Mouse (Mus musculus): ENCODE results near the gene Cacnb4.

The Cacnb4 gene

DNA sequence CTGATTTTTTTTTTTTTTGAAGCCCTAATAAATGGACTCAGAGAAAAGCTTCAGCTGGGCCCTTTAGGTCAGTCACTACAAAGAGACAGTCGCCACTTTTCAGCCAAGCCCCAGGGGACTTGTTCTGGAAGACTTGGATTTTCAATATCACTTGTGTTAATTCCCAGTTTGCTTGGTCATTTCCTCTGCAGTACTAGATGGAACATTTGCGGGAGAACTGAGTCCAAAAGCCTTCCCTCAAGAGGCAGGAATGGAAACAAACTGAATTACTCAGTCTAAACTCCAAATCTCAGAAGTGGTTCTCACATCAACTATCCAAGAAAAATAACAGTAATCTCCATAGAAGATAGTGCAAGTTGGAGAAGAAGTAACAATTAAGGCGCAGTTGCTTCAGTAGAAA, 109.2 kb downstream of the Cacnb4 start:
- no peak for DNase-seq

DNA sequence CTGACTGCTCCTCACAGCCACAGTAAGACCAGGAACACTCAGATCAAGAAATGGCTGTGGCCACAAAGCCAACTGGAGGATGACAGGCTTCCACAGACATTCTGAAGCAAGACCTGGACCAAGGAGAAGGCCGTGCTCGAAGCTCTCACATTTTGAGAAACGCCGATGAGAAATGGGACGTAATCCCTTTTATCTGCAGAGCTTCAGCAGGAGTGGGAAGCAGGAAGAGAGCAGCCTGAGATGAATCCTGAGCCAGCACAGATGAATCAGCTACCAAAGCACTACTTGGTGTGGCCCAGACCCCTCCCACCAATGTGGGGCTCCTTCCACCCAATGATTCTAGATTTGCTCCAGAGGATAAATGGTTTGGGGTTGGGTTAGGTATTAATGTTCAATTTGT, 113.4 kb downstream of the Cacnb4 start:
- no peak for DNase-seq

DNA sequence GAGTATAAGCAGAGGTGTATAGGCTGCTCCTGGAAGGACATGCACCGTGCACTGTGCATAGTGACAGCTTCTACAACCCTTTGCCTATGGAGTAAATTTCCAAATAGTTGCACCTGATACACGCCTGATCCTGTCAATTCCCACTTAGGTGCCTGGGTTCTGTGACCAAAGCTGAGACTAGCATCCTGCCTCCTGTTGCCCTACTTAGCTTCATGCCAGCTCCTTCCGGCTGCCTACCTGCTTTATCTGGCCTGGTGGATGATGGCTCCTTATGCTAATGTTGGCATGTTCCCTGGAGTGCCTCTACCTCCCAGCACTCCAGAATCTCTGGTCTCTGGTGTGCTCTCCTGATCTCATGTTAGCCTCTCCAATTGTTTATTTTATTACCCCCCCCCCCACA, 114.3 kb downstream of the Cacnb4 start:
- DNase-seq = no peak

DNA sequence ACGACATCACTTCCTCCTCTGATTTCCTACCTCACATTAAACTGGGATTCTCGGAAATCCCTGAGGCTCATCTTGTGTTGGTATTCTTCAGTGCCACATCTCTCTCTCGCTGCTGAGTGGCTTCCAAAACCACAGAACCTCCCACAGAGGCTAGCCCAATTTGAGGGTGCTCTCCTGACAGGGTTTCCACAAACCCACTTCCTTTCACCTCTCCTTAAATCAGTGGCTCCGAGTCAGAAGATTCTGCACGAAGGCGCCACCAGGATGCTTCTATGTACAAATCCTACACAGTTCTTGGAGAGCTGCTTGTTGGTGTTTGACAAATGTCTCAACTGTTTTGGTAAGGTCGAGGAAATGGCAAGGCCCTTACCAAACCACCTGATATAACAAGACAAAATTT, 115.5 kb downstream of the Cacnb4 start:
- DNase-seq = no peak

DNA sequence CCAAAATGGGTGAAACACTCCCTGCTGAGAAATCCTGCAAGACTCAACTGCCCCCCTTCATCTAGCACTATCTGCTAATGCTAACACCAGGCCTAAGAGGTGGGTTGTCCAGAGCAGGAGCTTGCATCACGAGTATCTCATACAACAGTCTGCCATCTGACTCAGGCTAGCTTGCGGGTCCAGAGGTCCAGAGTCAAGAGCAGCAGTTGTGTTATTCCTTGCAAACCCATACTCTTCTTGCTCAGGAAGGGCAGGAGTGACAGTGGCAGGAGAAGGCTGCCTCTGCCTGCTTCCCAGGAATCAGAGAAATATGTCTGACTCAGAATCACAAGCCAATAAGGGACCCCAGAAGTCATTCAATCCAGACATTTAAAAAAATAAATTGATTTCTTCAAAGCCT, 116.4 kb downstream of the Cacnb4 start:
- no peak for DNase-seq

DNA sequence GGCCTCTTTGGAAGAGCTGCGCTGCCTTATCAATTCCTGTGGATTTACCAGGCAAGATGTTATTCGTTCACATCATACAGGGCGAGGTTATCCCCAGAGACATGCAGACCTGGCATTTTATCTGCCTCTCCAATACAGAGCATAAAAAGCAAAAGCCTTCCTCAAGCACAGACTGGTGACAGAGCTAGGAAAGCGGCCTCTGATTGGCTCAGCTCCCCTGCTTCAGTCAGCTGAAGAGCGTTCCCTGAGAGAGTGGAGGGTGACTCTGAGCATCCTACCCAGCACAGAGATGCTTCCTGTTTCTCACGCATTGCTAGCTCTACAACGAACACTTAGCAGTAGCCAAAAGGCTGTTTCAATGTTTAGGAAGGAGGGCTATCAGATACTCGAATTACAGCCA, 118.2 kb downstream of the Cacnb4 start:
- DNase-seq = no peak

DNA sequence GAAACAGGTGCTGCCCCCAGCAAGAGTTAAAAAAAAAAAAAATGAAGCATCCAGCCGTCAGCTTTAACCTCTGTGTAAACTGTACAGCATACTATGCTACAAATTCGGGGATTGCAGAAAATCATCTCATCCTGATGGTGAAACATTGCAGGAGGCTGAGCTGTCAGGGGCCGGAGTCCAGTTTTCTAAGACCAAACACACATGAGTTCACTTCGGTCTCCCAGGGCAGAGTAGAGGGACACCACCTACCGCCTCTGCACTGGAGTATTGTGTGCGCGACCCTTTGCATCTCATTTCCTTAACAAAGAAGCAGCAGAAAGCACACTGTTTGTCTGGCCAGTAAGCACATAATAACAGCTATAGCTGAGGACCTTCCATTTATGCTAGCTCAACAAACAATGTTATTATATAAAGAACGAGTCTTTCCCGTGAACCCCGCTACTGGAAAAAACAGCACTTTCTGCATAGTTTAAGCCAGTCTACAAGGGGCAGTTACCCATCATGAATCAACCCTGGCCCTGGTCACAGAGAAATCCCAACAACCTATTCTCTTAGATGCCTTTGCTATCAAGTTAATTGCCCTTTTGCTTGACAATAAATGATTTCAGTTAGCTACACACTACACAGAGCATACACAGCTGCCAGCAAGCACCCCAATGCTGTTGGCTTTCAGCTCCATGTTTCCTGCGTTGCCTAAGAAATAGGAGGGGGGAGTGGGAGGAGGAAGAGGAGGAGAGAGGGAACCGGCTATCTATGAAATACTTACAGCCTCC, 118.9 kb downstream of the Cacnb4 start:
- no peak for DNase-seq

DNA sequence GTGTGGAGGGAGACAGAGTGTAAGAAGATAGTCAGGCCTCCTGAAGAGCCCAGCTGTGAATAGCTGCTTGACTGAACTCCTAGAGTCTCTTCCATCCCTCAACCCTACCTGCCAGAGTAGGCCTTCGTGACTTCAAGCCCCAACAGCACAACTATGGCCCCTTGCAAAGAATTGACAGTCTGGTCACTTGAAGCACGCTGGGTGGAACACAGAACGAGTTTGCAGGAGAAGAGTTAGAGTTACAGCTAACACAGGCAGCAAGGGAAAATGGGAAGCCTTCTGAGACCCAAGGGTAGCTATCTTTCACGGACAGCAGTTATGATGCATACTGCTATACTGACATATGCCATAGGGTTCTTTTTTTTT, 119.7 kb downstream of the Cacnb4 start:
- no peak for DNase-seq

DNA sequence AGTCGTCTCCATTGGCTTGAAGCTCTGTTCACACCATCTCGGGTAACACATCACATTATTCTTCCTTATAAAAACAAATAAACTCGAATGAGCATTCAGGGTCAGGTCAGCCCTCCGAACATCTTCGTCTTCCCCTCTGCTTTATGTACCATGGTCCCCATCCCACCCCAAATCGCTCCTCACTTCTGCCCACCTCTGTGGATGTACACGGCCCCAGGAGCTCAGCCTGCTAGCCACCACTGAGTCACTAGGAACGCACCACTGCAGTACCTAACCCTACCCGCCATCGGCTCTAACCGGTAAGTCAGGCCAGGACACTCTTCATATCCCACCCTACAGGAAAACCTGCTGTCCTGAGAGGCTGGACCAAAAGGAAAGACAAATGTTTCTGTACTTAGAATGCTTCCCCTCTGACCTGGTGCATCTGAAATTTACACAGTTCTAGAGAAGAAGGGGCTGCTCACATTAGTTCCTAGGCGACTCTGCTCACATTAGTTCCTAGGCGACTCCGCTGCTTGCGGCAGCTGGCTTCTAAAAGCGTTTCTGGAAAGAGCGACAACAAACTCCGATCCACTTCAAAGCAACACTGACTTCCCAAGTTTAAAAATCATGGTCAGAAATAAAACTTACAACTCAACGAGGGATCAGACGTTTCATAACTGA, 120.2 kb downstream of the Cacnb4 start:
- DNase-seq = no peak

DNA sequence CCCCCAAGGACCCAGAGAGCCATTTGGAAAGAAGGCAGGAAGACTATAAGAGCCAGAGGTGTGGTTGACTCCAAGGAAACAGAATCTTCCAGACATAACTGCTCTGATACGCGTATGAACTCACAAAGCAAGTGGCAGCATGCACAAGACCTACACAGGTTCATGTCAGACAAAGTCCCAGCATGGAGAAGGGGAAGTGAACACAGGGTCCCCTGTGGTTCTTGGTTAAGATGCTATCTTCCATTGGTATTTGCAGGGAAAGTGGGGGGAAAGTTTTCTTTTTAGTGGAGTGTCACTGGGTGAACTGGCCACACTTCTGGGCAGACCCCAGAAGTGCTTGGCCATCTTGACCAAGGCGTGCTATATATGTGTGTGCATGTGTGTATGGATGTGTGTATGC, 128.2 kb downstream of the Cacnb4 start:
- no peak for DNase-seq

DNA sequence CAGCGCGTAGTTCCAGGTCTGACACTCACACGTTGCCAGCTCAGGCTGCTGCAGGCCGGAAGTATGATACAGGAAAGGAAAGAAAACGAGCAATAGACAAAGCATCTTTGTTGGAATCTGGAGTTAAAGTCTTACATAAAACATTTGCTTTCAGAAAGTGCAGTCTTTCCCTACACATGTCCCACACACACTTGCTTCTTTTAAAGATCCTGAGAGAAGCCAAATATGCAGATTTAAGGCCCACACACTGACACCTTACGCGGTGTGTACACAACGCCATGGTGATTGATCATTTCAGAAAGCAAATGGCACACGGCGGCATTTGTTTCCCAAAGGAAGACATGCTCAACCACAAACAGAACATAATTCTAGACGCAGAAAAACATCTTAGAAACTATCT, 129.3 kb downstream of the Cacnb4 start:
- DNase-seq = no peak

DNA sequence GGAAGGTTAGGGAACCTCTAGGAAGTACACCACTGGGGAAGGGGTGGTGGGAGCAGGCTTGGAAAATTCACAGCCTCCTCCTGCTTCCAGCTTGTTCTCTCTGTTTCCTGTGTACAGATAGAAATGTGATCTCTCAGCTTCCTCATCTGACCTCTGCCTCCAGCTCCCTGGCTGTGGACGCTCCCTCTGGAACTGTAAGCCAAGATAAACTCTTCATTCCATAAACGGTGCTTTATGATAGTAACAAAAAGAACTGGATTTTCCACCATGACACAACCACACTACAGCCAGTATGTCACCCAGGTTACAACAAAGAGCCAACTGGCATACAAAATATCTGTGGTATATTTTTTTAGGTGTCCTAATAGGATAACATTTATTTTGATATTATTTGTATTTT, 132.1 kb downstream of the Cacnb4 start:
- DNase-seq = no peak

DNA sequence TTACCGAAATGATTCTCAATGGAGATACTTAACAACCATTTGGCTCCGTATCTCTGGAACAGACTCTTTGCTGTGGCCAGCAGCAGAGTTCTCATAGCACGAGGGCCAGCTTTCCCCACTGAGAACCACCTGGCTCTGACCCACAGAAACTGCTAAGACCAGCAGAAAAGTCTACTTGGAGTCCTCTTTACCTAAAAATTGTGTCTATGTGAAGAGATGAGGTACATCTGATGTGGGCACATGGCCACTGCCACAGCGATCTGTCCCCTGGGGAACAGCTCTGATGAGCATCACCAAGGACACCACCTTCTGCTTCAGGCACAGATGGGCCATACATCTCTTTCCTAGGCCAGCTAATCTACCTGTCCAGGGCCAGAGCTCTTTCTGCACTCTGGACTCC, 135.6 kb downstream of the Cacnb4 start:
- no peak for DNase-seq

DNA sequence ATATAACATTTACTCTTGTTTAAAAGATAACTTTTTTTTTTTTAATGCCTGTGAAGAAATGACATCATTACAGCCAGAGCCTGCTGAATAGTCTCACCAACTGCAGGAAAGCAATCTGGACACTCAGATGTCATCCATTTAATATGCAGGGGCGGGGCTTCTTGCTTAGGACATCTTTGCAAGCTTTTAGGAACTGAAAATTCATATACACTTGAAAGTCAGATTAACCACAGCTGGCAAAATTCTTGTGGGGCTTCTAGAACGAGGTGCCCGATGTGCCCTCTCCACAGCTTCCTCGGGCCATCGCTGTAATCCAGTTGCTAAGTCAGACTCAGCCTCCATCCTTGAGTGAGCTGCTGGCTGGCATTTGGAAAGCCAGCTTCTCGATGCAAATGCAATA, 137.3 kb downstream of the Cacnb4 start:
- no peak for DNase-seq

DNA sequence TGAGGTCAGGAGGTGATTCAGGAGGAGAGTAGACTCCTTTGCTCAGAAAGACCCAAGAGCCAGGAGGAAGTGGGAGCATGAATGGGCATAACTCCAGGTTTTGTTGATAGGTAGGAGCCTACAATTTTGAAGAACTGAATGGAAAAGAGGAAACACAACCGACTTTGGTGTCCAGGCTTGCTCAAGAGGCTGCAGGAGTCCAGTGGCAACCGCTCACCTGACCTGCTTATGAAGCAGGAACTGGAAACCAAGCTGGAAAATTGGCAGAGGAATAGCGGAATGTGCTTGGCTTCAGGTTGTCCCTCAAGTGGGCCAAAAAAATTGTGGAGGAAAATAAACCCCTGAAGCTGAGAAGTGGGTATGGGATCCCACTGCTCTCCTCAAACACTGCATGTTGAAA, 139.0 kb downstream of the Cacnb4 start:
- no peak for DNase-seq

DNA sequence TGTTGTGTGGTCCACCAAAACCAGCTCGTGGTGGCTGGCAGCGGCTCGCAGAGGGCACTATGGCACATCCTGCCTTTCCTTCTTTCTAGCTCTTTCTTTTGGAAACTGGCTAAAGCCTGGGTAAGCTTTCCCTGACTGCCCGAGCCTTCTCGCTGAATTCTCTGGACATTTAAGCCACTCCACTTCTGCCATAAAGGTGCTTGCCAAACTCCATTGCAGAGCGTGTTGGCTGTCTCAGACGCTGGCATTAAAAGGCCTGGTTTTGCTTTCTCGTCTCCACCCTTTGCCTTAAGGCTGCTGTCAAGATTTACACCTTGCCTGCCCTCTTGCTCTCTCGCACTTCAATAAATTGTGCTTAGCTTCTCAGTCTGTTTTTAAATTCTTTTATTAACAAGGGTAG, 139.5 kb downstream of the Cacnb4 start:
- DNase-seq = no peak

DNA sequence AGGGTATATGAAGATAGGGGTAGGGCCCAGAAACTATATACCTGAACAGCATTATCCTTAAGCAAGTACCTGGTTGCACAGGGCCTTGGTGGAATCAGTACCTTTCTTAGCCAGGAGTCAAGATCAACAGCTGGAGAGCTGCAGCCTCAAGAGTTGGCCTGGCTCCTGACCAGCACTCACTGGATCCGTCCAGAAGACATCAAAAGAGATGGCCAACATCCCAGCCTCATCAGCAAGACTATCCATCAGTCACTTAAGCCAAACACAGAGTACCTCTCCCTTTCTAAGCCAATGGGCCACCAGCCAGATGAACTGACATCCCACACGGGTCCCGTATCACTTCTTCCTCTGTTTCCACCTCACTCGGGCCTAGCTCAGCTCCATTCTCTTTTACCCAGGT, 140.1 kb downstream of the Cacnb4 start:
- no peak for DNase-seq

DNA sequence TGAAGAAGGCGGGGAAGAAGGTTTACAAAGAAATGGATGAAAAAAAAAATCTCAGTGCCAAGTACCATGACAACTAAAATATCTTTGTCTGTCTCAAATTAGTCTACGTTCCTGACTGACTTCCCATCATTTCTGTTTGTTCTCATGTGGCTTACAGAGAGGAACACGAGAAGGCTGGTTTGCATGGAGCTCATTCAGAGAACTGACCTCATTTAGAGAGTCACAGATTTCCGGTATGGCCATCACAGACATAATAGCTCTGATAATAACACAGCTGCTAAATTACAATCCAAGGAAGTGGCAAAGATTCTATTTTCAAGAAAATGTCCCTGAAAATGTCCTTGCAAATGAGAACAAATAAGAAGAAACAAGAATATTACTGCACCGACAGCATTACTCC, 142.9 kb downstream of the Cacnb4 start:
- no peak for DNase-seq

DNA sequence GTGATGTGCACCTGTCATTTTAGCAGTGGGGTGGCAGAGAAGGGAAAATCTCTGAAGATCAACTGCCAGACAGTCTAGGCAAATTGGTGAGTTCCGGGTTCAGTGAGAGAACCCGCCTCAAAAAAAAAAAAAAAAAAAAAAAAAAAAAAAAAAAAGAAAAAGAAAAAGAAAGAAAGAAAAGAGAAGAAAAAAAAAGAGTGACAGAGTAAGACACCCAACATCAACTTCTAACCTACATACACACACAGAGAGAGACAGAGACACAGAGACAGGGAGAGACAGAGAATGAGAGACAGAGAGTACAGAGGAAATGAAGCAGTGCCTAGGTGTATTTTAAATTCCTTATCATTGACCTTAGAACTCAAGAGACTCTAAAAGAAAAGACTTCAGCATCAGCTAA, 146.1 kb downstream of the Cacnb4 start:
- DNase-seq = no peak

DNA sequence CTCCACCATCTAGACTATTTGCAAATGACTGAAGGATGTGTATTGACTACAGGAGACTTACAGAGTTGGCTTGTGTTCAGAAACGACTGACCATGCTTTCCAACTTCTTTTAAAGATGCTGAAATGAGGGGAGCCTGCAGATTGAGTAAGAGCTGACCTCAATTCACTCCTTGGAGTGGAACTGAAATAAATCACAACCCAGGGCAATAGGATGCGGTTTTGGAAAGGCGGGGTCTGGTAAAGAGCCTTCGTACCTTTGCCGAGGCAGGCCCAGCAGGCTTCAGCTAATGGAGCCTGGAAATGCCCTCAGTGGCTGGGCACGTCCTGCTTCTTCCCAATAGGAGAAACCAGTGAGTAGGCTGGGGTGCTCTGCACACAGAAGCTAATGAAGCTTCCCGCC, 147.4 kb downstream of the Cacnb4 start:
- DNase-seq = no peak

DNA sequence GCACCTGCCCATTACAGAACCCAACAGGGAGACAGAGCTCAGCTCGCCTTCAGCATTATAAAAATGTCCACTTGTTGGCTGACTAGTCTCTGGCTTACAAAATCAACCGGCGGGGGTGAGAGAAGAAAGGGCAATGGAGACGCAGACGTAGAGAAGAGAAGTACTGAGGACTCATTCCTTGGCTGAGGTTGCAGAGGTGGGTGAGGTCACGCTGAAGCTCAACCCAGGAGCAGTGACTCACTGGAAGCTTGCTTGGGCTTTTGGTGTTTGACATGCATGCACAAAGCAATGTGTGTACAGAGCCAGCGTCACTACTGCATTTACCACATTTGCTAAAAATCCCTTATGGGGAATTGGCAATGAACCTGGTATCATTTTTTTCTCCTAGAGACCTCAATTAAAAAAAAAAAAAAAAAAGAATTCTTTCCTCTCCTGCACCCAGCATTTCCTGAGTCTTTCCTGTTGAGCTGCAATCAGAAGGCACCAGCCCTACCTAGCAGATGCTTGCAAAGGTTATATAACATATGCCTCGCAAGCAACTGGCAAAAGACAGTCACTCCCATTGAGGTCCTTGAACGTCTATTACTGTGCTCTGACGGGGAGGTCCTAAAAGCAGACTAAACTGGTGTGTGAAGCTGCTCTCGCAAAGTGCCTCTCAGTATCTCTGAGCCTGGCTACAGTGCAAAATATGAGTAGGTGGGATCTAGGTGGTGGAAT, 150.6 kb downstream of the Cacnb4 start:
- no peak for DNase-seq

DNA sequence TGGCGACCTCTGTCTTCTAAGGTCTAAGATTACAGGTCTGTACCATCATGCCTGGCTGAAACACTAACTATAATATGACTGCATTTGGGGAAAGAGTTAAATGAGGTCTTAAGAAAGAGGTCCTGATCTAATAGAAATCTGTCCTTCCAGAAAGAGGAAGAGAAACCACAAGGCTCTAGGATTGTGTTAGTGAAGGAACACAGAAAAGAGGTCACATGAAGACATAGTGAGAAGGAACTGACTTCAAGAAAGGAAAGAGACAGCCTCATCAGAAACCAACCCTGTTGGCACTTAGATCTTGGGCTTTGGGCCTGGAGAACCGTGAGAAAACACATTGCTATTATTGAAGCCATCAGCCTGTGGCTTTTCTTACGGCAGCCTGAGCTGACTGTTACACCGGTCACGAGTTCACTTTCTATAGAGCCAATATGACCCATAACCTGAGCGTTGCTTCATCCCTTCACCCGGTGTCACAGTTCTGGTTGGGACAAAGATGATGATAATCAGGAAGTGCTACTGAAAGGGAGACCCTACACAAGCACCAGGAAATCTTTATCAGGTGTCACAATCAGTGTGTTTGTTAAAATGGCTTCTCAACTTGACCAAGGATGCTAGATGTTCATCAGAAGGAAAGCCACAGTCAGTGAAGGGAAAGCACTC, 153.4 kb downstream of the Cacnb4 start:
- no peak for DNase-seq

DNA sequence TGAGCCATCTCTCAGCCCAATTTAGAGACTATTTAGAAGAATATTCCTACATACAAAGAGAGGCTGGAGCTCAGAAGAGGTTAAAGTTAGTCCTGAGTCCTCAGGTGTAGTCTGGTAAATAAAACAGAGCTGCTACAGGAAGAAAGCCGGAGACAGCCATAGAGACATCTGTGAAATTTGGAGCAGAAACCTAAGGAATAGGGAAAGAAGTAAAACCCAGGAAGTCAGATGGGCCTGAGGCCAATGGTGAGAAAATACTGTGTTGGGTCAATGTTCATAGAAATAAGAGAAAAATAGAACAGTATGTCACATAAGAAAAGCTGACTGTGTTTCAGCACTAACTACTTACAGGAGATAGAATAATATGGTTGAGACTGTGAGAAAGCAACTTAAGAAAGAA, 155.6 kb downstream of the Cacnb4 start:
- DNase-seq = no peak

DNA sequence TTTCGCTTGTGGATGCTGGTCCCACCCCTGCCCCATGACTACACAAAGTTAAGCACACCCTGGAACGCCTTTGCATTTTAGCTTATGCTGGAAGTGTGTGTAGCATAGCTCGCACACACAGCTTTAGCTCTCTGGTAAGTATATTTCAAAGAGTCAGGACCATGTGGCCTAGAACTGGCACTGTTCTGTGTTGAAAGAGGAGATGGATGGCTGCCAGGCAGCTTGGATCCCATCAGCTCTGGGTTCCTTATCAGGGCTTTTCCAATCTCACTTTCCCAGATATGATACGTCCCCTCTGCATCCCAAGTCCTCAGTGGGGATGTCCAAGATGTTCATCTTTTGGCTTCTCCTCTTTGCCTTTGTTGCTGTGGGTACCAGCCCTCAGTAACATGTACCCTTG, 157.9 kb downstream of the Cacnb4 start:
- no peak for DNase-seq
